Mouse (Mus musculus) bone marrow macrophage, adult 2 months (primary cell): ENCODE measurements around the gene Plau. TPM values are rescaled to one million over a fixed set of nuclear protein-coding genes. Genes with fewer than 3 reads are reported as not detected.
A peak's percentile ranks its signal among the peaks of the same experiment; 100 is the strongest.

Source experiments
- H3K27ac ChIP-seq: 2 replicates; pipeline ENCODE4 v1.5.1; 2012; ENCODE audit warnings: low read depth, low read length; ENCODE audit not compliant: insufficient read depth
- H3K4me1 ChIP-seq: 2 replicates; pipeline ENCODE4 v1.6.1; 2012; ENCODE audit warnings: low read length; ENCODE audit not compliant: control insufficient read depth, insufficient read depth
- H3K4me3 ChIP-seq: 2 replicates; pipeline ENCODE4 v1.5.1; 2012; ENCODE audit warnings: mild to moderate bottlenecking, low read length, moderate library complexity; ENCODE audit not compliant: insufficient read depth
- CTCF ChIP-seq: IDR thresholded peaks from 2 replicates; pipeline ENCODE4 v1.5.1; 2012; ENCODE audit warnings: low read depth, mild to moderate bottlenecking, low read length, moderate library complexity
- POLR2A ChIP-seq: IDR thresholded peaks from 2 replicates; pipeline ENCODE4 v1.6.1; 2012; ENCODE audit warnings: mild to moderate bottlenecking, low read depth, low read length, borderline replicate concordance
- polyA plus RNA-seq: library from polyadenylated mRNA; stranded (reverse); fragments of >200 nt; gene quantifications from 2 replicates; pipeline ENCODE4 v1.2.4, GENCODE M21; 2012; ENCODE audit not compliant: missing spikeins, insufficient read depth, insufficient read length

Gene Plau
- polyA plus RNA-seq, 1 experiment = 16.7 TPM

GRCm38 (mm10) chr14:20827061-20827460, 9.4 kb upstream of the Plau start:
- H3K4me3 ChIP-seq = peak overlapping the region; percentile 11; the same call in 1 of the 2 replicates
- H3K27ac ChIP-seq = peak overlapping the region; percentile 100
- H3K4me1 ChIP-seq = peaks cover 52% of the 10 kb centered on the region
- no peak for TF ChIP-seq POLR2A
- TF ChIP-seq CTCF = no peak

GRCm38 (mm10) chr14:20827491-20827890, 9.0 kb upstream of the Plau start:
- peak overlapping the region; percentile 100 for H3K27ac ChIP-seq
- no peak for TF ChIP-seq CTCF
- no peak for TF ChIP-seq POLR2A
- peaks cover 56% of the 10 kb centered on the region for H3K4me1 ChIP-seq
- H3K4me3 ChIP-seq = peak overlapping the region; percentile 11; the same call in 1 of the 2 replicates

GRCm38 (mm10) chr14:20828524-20828923, 7.9 kb upstream of the Plau start:
- Histone ChIP-seq H3K27ac (peak overlapping the region; percentile 100), H3K4me3 (no peak overlapping the region), H3K4me1 (peaks cover 61% of the 10 kb centered on the region)
- TF ChIP-seq POLR2A = no peak
- TF ChIP-seq CTCF = no peak

GRCm38 (mm10) chr14:20829523-20830366, 6.7 kb upstream of the Plau start:
- peak overlapping the region; percentile 100 for H3K27ac ChIP-seq
- no peak for TF ChIP-seq CTCF
- TF ChIP-seq POLR2A = no peak
- H3K4me1 ChIP-seq = peaks cover 66% of the 10 kb centered on the region
- H3K4me3 ChIP-seq = peak overlapping the region; percentile 59

- Histone ChIP-seq H3K4me3 (no peak overlapping the region), H3K4me1 (peaks cover 66% of the 10 kb centered on the region), H3K27ac (no peak overlapping the region; the same call in 1 of the 2 replicates)
- no peak for TF ChIP-seq POLR2A
- no peak for TF ChIP-seq CTCF
These were observed 5.1 kb upstream of the Plau start for GRCm38 (mm10) chr14:20831141-20831910.

DNA sequence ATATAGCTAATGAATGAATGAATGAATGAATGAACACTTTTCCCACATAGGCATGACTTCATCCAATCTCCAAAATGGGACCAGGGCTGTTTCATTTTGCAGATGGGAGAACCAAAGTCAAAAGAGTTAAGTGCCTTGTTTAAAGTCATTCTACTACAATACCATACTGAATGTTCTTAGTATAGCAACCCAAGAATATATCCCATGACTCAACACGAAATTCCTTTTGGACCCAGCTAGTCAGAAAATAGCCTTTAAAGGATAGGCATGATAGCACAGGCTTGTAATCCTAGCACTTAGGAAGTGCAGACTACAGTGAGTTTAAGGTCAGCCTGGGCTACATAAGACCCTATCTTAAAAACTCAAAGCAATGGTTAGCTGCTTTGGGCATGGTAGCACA, 4.5 kb upstream of the Plau start:
- Histone ChIP-seq H3K4me1 (peaks cover 61% of the 10 kb centered on the region), H3K27ac (peak overlapping the region; percentile 62), H3K4me3 (no peak overlapping the region)
- TF ChIP-seq POLR2A (no peak), CTCF (no peak)

- Histone ChIP-seq H3K27ac (peak overlapping the region; percentile 17; the same call in 1 of the 2 replicates), H3K4me1 (peaks cover 60% of the 10 kb centered on the region), H3K4me3 (no peak overlapping the region)
- TF ChIP-seq CTCF (no peak), POLR2A (no peak)
These were observed 2.9 kb upstream of the Plau start for GRCm38 (mm10) chr14:20833525-20833924.

- Histone ChIP-seq H3K27ac (peak overlapping the region; percentile 49), H3K4me3 (no peak overlapping the region), H3K4me1 (peaks cover 60% of the 10 kb centered on the region)
- no peak for TF ChIP-seq POLR2A
- no peak for TF ChIP-seq CTCF
These were observed 2.3 kb upstream of the Plau start for GRCm38 (mm10) chr14:20834136-20834535.

DNA sequence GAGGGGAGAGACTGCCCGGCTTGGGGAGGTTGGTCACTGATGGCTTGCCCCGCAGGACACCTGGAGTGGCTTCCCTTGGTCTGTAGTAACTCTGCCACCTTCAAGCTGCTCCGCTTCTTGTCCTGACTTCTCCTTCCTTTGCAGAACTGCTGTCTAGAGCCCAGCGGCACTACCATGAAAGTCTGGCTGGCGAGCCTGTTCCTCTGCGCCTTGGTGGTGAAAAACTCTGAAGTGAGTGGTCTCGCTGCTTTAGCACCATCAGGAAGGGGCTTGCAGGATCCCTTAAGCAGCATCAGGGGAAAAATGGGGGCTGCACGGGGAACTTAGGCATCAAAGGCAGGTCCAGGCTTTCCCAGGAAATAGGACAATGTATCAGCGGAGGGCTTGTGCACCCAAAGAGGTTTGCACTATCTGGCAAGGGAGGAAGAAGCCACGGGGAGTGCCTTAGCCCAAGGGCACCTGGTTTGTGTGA, 481 bp downstream of the Plau start:
- TF ChIP-seq CTCF = no peak
- no peak for TF ChIP-seq POLR2A
- peaks cover 68% of the 10 kb centered on the region for H3K4me1 ChIP-seq
- peak overlapping the region; percentile 80 for H3K4me3 ChIP-seq
- peak overlapping the region; percentile 59 for H3K27ac ChIP-seq

DNA sequence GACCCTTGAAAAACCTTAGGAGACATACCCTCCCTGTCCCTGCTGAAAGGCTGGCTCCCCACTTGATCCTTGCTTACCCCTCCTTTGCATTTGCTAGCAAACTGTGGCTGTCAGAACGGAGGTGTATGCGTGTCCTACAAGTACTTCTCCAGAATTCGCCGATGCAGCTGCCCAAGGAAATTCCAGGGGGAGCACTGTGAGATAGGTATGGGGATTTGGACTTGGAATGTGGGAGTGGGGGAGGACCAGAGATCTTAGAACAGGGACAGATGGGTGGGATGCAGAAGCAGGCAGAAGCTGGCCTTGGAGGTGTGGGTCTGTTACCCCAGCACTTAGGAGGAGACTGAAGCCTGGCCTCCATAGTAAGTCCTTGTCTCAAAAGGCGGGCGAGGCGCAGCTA, 1.2 kb downstream of the Plau start:
- peaks cover 68% of the 10 kb centered on the region for H3K4me1 ChIP-seq
- H3K27ac ChIP-seq = peak overlapping the region; percentile 59
- TF ChIP-seq CTCF = peak; percentile 32; the same call in 1 of the 2 replicates
- TF ChIP-seq POLR2A = no peak
- H3K4me3 ChIP-seq = peak overlapping the region; percentile 80
